Mouse (Mus musculus): ENCODE data around the gene Tomm40l.

Gene Tomm40l

DNA sequence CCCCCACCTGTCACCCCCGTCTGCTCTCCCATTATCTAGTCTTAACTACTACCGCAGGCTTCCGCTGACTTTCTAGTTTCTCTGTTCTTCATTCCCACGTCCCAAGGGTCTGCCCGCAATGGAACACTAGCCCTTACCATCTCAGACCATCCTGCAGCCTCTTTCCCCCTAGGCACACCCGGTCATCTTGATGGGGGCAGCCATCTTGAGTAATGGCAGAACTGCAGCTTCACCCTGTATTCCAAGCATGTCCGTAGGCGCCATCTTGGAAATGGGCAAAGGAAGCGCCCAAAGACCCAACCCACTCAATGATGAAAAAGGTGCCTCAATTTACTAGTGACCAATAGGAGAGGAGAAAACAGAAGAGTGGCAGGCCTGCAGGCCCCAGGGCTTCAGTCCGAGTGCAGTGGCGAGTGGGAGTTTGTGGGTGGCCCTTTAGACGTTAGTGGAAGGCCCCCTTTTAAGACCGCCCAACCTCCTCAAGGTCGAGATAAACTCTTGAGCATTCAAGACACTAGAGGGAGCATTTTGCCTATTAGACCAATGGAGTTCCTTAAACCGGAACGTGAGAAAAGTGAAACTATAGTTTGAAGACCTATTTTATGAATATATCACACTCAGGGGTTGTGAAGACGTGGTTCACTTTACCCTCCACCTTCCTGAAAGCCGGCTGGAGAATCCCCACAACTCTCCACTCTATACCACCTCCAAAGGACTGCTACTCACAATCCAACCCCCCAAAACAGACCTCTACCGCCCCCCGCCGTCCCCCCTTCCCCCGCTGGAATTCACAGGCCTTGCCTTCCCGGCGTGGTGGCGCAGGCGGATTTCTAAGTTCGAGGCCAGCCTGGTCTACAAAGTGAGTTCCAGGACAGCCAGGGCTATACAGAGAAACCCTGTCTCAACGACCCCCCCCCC is at the start of gene Tomm40l:
TSS of gene Tomm40l (minus strand) at position 277 of the 918 bp plus-strand sequence.
- DNase-seq: peak; percentile 99

DNA sequence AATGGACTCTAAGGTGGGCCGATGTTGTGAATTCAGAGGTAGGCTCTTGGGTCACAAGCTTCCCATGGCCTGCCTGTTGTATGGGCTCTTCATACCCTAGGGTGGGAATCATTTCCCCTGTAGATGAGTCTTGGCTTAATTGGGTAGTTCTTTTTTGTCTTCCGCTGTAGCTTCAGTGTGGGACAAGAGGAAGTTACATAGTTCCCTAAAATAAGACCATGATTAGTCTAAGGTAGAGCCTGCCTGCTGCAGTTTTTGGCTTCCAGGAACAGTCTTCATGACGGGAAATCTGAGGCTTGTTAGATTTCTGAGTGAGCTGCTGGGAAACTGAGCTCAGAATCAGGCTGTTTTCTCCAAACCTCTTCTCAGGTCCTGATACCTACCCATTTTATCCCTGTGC is 49.8 kb upstream of the Tomm40l start:
- DNase-seq: no peak

DNA sequence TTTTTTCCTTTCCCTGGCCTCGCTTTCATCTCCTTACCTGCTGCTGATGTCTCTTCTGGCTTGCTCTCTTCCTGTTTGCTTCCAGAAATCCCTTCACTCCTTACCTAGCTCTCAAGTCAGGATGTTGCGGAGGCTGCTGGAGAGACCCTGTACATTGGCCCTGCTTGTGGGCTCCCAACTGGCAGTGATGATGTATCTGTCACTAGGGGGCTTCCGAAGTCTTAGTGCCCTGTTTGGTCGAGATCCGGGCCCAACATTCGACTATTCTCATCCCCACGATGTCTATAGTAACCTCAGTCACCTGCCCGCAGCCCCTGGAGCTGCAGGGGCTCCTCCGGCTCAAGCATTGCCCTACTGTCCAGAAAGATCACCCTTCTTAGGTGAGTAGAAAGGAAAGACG is 49.3 kb upstream of the Tomm40l start:
- DNase-seq: no peak

DNA sequence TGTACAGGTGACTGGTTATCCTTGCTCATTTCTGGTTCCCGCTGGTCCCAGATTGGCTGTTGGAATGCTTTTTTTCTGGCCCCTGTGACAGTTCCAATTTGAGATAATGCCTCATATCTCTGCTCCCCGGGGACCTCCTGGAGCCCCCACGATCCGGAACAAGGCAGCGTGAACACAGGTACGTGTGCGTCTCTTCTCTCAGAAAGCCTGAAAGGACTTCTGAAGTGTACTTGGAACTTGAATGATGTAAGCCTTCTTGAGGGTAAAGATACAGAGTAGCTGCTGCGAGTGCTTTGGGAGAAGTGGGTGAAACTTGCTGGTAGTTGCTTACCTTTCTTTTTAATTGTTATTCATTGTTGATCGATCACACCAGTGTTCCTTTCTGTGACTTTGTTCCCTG is 48.9 kb upstream of the Tomm40l start:
- no peak for DNase-seq

GRCm38 (mm10) chr1:171270573-171270900 is 48.2 kb upstream of the Tomm40l start:
- no peak for DNase-seq

- DNase-seq: peak; percentile 95
Observed at GRCm38 (mm10) chr1:171269848-171270572, 47.7 kb upstream of the Tomm40l start, which contains the start of gene B4galt3. Gene B4galt3 (plus strand): TSS chr1:171270328.

- no peak for DNase-seq
Observed at GRCm38 (mm10) chr1:171268341-171268740, 46.0 kb upstream of the Tomm40l start.

GRCm38 (mm10) chr1:171265971-171266744 is 43.8 kb upstream of the Tomm40l start:
- DNase-seq: no peak

DNA sequence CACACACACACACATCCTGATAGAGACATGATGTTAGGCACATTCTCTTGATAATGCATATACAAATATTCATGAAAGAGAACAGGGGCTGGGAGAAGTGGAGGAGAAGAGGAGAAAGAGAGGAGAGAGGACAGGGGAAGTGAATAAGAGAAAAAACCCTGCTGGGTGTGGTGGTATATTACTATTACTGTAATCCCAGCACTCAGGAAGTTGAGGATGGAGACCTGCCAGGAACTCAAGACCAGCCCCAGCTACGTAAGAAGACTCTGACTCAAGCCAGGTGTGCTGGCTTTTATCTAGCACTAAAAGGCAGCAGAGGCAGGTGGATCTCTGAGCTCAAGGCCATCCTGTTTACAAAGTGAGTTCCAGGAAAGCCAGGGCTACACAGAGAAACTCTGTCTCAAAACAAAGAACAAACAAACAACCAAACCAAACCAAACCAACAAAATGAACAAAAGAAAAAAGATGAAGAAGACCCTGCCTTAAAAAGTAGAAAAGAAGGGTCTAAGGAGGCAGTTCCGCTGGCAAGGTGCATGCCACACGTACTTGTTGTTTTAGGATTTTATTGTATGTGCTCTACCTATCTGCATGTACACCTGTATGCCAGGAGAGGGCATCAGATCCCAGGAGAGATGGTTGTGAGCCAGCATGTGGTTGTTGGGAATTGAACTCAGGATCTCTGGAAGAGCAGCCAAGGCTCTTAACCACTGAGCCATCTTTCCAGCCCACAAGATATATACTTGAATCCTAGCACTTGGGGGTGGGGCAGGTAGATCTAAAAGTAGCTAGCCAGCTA is 41.5 kb upstream of the Tomm40l start:
- DNase-seq: no peak

- peak; percentile 80 for DNase-seq
Observed at GRCm38 (mm10) chr1:171263185-171263611, 40.9 kb upstream of the Tomm40l start.

DNA sequence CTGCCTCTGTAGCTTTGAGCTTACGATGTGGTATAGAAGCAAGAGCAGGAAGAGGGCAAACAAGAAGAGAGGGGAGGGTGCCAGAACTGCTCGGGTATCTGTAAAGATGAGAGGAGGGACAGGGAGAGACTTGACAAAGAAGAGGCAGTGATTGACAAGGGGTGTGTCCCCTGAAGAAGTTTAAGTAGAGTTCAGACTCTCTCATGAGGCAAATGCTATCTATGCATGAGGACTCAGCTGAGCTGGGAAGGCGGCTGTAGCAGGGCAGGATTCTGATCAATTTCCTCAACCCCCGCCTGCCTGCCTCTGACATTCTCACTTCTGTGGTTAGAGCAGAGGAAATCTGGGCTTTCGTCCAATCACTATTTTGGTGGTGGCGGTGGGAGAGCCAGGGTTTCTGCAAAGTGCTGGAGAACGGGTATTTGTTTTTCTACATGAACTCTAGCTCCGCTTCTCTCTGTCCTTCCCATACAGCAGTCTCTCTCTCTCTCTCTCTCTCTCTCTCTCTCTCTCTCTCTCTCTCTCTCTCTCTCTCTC is 40.3 kb upstream of the Tomm40l start:
- peak; percentile 93 for DNase-seq

DNA sequence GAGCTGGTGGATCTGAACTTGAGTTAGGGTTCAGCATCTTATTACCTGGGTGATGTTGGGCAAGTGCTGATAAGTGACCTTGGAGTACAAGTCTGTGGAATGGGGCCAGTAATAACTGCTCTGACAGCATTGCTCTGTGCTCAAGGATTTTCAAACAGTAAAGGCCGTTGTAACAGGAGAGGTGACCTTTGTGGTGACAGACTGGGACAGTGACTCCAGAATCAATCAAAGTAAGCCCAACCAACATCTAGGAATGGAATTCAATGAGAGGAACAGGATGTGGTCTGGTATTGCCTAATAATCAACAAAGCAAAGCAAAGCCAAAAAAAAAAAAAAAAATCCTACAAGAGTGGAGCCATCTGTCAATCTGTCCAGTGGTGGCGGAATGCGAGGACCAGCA is 38.0 kb upstream of the Tomm40l start:
- no peak for DNase-seq

DNA sequence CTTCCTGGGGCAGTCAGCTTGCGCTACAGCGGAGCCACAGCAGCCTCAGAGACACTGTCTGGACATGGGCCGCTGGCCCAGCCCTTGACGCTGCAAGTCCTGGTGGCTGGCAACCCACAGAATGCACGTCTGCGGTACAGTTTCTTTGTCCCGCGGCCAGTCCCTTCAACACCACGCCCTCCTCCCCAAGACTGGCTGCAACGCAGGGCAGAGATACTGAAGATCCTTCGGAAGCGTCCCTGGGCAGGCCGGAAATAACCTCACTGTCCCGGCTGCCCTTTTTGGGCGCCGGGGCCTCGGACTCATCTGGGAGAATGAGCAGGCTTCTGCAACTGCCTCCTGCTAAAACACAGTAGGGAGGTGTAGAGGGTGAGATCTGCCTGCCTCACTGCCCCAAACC is 36.6 kb upstream of the Tomm40l start:
- DNase-seq: no peak

DNA sequence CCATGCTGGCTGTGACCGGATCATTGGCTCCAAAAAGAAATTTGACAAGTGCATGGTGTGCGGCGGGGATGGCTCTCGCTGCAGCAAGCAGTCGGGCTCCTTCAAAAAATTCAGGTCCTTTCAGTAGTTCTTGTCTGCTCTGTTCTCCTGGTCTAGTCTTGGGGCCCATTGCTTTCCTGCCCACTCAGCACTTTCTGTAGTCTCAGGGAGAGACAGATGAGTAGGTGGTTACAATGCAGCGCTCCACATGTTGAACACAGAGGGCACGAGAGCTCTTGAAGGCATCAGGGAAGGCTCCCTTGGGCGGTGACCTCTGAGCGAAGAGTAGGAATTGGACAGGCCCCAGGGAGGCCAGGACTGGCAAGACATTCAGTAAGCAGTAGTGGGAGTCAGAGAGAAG is 35.5 kb upstream of the Tomm40l start:
- DNase-seq: no peak

- no peak for DNase-seq
Observed at GRCm38 (mm10) chr1:171256937-171257548, 34.7 kb upstream of the Tomm40l start.

GRCm38 (mm10) chr1:171256095-171256818 is 33.9 kb upstream of the Tomm40l start:
- no peak for DNase-seq

- no peak for DNase-seq
Observed at GRCm38 (mm10) chr1:171252415-171252814, 30.1 kb upstream of the Tomm40l start.

DNA sequence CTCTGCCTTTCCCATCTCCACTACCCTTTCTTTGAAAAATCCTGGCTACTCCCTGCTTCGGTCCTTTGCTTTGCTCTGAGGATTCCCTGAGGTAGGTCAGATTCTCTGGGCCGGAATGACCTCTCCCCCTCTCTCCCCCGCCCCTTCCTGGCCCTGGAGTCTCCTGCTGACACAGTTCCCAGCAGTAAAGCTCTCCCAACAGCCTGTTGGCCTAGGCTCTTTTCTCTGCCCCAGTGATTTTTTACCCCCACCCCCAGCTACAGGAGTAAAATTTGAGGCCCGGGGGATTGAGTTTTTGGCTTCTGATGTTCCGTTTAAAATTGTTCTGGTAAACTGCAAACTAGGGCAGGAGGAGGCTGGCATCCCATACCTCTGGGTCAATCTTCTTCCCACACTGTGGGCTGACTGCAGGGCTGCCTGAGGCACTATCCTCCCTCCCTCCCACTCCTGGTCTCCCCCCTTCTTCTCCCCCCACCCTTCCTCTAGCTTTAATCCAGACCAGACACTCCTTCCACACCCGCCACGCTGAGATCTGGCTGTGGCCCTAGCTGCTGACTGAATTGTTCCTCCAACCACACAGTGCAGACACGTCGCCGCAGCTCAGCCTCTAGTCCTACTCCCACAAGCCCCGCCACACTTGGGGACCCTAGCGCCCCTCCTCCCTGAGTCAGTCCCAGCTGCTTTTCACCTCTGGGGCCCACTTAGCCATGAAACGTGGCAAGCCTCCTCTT is 29.4 kb upstream of the Tomm40l start:
- DNase-seq: no peak

DNA sequence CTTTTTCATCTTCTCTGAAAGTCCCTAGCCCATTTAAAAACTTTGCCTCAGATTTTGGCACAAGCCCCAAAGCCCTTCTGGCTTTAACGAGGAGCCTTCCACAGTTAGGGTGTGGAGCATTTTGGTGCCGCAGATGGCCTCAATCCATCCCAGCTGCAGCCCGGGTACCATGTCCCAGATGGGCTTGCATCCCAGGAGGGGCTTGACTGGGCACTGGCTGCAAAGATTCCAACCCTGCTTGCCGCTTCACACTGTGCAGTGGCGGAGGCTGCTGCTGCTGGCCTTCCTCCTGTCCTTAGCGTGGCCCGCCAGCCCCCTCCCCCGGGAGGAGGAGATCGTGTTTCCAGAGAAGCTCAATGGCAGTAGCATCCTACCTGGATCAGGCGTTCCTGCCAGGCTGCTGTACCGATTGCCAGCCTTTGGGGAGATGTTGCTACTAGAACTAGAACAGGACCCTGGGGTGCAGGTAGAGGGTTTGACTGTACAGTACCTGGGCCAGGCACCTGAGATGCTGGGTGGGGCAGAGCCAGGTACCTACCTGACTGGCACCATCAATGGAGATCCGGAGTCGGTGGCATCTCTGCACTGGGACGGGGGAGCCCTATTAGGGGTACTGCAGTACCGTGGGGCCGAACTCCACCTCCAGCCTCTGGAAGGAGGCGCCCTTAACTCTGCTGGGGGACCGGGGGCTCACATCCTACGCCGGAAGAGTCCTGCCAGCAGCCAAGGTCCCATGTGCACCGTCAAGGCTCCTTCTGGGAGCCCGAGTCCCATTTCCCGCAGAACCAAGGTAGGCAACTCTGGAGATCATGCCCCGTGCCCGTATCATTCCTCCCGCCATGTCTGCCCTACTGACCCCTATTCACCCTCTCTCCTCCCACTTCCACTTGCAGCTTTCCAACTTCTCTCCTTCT is 28.6 kb upstream of the Tomm40l start, which contains the start of gene Ndufs2:
TSS of gene Ndufs2 (minus strand) at position 709 of the 914 bp plus-strand sequence.
- DNase-seq: no peak
